Mouse (Mus musculus) cerebellum, adult 11 months (tissue): ENCODE measurements at regions not wholly inside any gene's neighbourhood (a gene's known extent, or its start where the extent isn't known, plus 50 kb on each side); places are given as distances from the start of the nearest gene placed in this dataset.

Experiments
- DNase-seq: peaks from one replicate; pipeline ENCODE4 v3.0.0; 2022

- no peak for DNase-seq
Measured at GRCm38 (mm10) chr15:97620261-97620660, 85.4 kb downstream of the Rpap3 start.

GRCm38 (mm10) chr15:97619764-97620163 is 85.9 kb downstream of the Rpap3 start:
- no peak for DNase-seq

- DNase-seq = no peak
Measured at GRCm38 (mm10) chr15:97612325-97612724, 93.3 kb downstream of the Rpap3 start.

GRCm38 (mm10) chr15:97610767-97611166 is 94.9 kb downstream of the Rpap3 start:
- DNase-seq = no peak

DNA sequence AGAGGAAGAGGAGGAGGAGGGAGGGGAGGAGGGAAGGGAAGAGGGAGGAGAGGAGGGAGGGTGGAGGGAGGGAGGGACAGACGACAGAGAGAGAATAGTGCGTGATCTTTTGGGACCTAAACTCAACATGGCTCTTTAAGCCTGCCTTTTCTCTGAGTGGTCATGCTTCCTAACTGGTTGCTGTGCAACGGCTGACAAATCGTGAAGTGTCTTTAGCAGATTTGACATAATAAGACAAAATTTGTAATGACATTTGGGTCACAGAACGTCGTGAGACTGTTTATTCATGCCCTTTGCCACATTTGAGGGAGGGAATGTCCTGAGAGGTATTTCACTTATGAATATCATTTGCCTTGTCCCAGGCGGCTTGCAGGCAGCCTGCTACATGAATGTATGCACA is 96.1 kb downstream of the Rpap3 start:
- no peak for DNase-seq

GRCm38 (mm10) chr15:97608651-97609050 is 97.0 kb downstream of the Rpap3 start:
- no peak for DNase-seq

- no peak for DNase-seq
Measured at GRCm38 (mm10) chr15:97607617-97608206, 97.9 kb downstream of the Rpap3 start.

GRCm38 (mm10) chr15:97606630-97607381 is 98.8 kb downstream of the Rpap3 start:
- DNase-seq = peak; percentile 3

DNA sequence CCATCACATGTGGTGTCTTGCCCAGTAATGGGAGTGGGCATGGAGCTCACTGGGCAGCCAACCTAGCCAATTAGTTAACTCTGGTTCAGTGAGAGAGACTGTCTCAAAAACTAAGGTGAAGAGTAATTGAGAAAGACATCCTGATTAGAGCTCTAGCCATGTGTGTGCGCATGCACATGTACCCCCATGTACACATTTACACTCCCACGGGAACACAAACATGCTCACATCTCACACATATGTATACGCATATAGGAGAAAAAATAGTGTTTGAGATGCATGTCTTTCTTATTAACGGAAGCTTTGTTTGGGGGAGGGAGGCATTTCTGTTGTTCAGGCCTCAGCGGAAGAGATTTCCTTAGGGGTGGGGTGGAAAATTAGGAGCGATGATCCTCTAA is 99.4 kb downstream of the Rpap3 start:
- no peak for DNase-seq

- no peak for DNase-seq
Measured at GRCm38 (mm10) chr15:97605791-97606190, 99.8 kb downstream of the Rpap3 start.

DNA sequence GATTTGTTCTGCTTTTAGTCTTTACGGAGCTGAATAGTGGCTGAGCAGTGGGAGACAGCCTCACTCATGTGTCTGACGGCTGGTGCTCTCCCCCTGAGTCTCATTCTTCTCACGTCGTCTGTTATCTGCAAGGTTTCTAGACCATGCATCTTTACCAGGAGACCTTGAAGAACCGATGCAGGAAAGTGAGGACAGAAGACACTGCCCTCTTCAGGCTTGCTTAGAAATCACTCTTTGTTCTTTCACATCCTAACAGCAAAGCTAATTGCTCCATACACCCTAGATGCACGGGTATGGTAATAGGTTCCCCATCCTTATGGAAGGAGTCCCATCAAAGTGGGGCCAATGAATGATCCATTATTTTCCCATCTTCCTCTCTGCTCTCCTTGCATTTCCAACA is 102.1 kb downstream of the Rpap3 start:
- no peak for DNase-seq

- DNase-seq = no peak
Measured at GRCm38 (mm10) chr15:97598270-97598669, 107.4 kb downstream of the Rpap3 start.

DNA sequence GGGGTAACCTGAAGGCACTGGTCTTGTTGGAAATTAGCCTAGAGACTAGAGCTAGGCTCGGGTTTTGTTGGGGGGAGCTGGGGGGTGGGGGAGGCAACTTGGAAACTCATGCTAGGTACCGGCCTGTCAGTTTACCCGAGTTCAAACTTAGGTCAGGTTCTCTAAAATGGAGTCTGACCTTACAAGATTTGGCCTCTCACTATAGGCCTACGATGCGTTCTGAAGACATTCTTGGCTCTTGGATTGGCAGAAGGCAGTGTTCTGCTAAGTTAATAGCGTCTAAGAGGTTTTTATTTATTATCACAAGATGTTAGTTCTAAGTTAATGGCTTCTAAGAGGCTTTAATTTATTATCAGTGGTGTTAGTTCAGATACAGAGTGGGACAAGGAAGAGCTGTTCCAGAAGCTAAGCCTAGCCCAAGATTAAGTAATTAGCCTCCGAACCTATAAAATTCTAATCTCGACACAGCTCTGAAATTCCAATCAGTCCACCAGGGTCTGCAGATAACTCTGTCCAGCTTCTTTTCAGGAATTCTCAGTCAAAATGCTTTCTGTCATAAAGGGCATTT is 109.0 kb downstream of the Rpap3 start:
- no peak for DNase-seq

DNA sequence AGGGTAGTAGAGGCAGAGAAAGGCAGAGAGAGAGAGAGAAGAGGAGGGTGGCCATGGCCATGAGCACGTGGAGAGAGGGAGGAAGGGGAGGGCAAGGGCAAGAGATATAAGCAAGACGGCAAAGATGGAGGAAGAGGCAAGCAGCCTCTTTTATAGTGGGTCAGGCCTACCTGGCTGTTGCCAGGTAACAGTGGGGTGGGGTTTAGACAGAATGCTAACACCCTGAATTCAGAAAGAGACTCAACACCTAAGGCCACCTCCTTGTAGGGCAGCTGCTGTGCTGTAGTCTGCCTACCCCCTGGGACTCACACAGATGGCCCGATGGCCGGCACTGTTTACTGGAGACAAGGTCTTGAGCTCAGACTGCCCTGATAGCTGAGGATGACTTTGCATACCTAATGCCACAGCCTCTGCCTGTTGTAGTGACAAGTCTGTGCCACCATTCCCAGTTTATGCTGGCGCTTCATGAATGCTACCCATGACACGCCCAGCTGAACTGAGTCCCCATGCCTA is 110.3 kb downstream of the Rpap3 start:
- no peak for DNase-seq

GRCm38 (mm10) chr15:97593781-97594600 is 111.6 kb downstream of the Rpap3 start:
- no peak for DNase-seq

DNA sequence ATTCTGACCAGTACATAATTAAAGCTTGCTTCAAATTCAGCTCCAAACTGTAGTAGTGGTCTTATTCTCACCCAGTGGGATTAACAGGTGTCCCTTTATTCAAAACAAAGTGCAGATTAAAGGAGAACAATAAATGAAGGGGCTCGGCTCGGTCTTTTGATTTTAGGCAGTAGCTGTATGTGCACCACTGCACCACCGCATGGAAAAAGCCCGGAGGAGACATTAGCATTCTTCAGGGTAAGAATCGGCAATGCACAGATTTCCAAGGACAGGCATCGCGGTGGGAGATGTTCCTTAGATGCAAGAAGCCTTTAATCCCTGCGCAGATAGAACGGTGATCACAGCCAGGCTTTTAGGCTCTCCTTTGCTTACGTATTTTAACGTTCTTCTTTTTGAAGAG is 112.8 kb downstream of the Rpap3 start:
- no peak for DNase-seq

DNA sequence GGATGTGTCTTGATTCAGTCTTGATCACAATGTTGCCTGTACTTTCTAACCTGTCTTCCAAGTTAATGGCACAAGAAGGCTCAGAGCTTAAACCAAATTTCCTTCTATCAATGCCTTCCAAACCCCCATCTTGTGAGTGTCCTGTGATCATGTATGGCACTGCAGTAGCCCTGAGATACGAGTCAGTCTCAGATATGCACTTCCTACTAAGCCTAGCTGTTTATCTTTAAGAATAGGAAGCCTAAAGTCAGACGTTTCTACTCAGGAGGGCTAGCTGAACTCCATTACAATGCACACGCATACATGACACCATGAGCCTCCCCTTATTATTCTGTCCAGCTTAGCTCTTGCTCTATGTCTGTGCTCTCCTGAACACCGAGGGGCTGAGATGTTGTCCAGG is 114.2 kb downstream of the Rpap3 start:
- no peak for DNase-seq

DNA sequence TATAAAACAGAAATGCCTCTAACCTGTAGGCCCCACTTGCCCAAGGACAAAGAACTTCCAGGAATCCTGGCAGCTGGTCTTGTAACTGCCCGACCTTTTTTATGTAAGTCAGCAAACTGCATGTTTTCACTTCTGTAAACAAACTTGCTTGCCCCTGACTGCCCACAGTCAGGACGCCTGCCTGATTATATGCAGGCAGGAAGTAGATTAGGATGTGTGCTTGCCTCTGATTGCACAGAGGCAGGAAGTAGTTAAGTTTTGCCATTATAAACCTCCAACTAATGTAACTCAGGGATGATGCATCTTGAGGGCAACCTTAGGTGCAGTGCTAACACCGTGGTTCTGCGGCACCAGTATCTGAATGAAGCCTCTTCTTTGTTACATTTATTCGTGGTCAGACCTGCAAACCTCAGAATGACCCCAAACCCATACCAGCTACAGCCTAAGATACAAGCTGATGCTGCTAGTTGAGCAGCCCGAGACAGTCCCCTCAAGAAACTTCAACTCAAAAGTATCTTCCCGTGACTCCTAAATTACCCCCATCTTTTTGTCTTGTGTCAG is 114.8 kb downstream of the Rpap3 start:
- DNase-seq = no peak

GRCm38 (mm10) chr15:97587571-97588205 is 117.9 kb downstream of the Rpap3 start:
- DNase-seq = no peak

GRCm38 (mm10) chr15:97581724-97582154 is 123.9 kb downstream of the Rpap3 start:
- peak; percentile 28 for DNase-seq

DNA sequence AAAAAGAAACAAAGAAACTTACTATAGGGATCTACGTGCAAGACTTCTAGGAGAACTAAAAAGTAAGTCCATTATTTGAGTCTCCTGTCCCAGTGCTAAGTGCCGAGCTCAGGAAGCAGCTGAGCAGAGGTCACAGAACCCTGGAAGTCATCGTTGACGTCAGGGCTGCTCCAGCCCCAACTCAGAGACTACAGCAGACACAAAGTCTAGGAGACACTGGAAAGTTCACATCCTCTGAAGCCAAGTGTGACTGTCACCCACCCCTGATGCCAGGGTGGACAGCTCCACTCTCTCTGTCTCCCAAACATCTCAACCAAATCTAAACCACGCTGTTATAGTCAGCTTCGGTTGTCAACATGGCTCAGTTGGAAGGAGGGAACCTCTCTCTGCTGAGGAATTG is 124.9 kb downstream of the Rpap3 start:
- no peak for DNase-seq

- no peak for DNase-seq
Measured at GRCm38 (mm10) chr15:97578046-97578445, 127.6 kb downstream of the Rpap3 start.
